18 mouse cellular contexts compared by ENCODE assay signal in the genomic region with DNA sequence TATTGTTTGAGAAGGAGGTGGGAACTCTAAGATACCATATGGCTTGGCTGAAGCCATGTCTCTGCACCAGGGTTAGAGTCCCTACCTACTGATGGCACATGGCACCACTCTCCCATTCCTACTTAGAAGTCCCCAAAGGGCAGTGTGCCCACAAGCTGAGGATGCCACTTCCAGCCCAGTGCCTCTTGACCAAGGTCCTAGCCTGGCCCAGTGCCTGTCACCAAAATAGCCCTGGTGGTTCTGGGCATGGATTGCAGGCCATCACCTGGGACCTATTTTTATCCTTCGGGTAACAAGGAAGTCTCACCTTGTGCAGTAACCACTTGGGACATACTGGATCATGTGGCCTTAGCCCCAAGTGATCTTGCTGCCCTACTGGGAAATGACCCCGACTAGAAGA. TPM values are rescaled to one million over a fixed set of nuclear protein-coding genes. Genes with fewer than 3 reads are reported as not detected.
A peak's percentile ranks its signal among the peaks of the same experiment; 100 is the strongest.
DNase-seq lines count a peak whose midpoint lies in the region; ATAC-seq lines count a peak whose summit lies in the region.
"Had no signal": no experiment of that assay in that cellular context is flagged by ENCODE, and none has a peak within 500 bp of the region (broad histone marks: within the 10 kb centered on the region; RNA-seq: fewer than 3 reads in every experiment).

No protein-coding gene starts in this region.

- H3K9me3 ChIP-seq in heart, embryonic 11.5 days (replicated peaks; ENCODE audit: control insufficient read depth, low read length), result no peaks in the 10 kb centered on the region
- no peaks in the 10 kb centered on the region for H3K9me3 ChIP-seq in kidney, embryonic 15.5 days (replicated peaks)
- H3K9me3 ChIP-seq: hindbrain, embryonic 10.5 days; intestine, embryonic 15.5 days; limb, embryonic 10.5 days; liver, embryonic 13.5 days had no signal

- no peak overlapping the region for H3K4me3 ChIP-seq in heart, embryonic 11.5 days (ENCODE audit: low read depth, low read length)
- no peak overlapping the region for H3K4me3 ChIP-seq in kidney, embryonic 15.5 days (replicated peaks)
- H3K4me3 ChIP-seq: hindbrain, embryonic 10.5 days; intestine, embryonic 15.5 days; limb, embryonic 10.5 days; liver, embryonic 13.5 days had no signal

- no peaks in the 10 kb centered on the region for H3K27me3 ChIP-seq in heart, embryonic 11.5 days (ENCODE audit: control insufficient read depth, insufficient read depth, low read length)
- no peaks in the 10 kb centered on the region for H3K27me3 ChIP-seq in kidney, embryonic 15.5 days
- H3K27me3 ChIP-seq: intestine, embryonic 15.5 days had no signal

- WGBS in heart, embryonic 11.5 days (ENCODE audit: insufficient replicate concordance), result 54% methylated on average over 2 of the region's 2 CpGs
- WGBS in kidney, embryonic 15.5 days, result 76% methylated on average over 2 of the region's 2 CpGs

- H3K4me2 ChIP-seq in heart, embryonic 11.5 days, result peak overlapping the region; percentile 46
- H3K4me2 ChIP-seq in kidney, embryonic 15.5 days, result no peak overlapping the region
- H3K4me2 ChIP-seq: intestine, embryonic 15.5 days; liver, embryonic 13.5 days had no signal

- H3K4me1 ChIP-seq in heart, embryonic 11.5 days (ENCODE audit: control insufficient read depth, insufficient read depth, low read length), result peaks cover 63% of the 10 kb centered on the region
- peaks cover 16% of the 10 kb centered on the region for H3K4me1 ChIP-seq in kidney, embryonic 15.5 days
- H3K4me1 ChIP-seq: liver, embryonic 13.5 days had no signal

- intact Hi-C loops in heart, postnatal 36 days (cut with DNase I), result loop anchor here (10.0 kb wide), 1 partner anchor 177 kb away; no protein-coding TSS in a partner anchor

- DNase-seq in cerebellum, adult 11-12 months, result peak; percentile 52
- DNase-seq in cerebellum, postnatal 4 days (ENCODE audit: low spot score in 2 of 2), result no peak
- DNase-seq in gastrocnemius, postnatal 10 days, result peak; percentile 65
- peak; percentile 64 to 76 for DNase-seq in heart, postnatal 36 days
- DNase-seq in embryo, embryonic 10.5 days (ENCODE audit: low spot score), result no peak
- DNase-seq: kidney, postnatal 14 days; layer of hippocampus, adult 9-11 months; liver, embryonic 13.5 days; lung, postnatal 10 days; right cerebral cortex, postnatal 14 days; thymus, postnatal 4 days had no signal

- peak overlapping the region; percentile 95 for H3K27ac ChIP-seq in heart, embryonic 11.5 days (ENCODE audit: low read depth, low read length)
- no peak overlapping the region for H3K27ac ChIP-seq in kidney, embryonic 15.5 days
- H3K27ac ChIP-seq: hindbrain, embryonic 10.5 days; intestine, embryonic 15.5 days; limb, embryonic 10.5 days; liver, embryonic 13.5 days had no signal

- no peaks in the 10 kb centered on the region for H3K36me3 ChIP-seq in heart, embryonic 11.5 days (ENCODE audit: control insufficient read depth, insufficient read depth, low read length)
- H3K36me3 ChIP-seq in kidney, embryonic 15.5 days, result no peaks in the 10 kb centered on the region
- H3K36me3 ChIP-seq: hindbrain, embryonic 10.5 days; intestine, embryonic 15.5 days; limb, embryonic 10.5 days; liver, embryonic 13.5 days had no signal

- ATAC-seq in heart, embryonic 11.5 days (replicated peaks; ENCODE audit: insufficient number of reproducible peaks, low FRiP score, low TSS enrichment), result no peak
- ATAC-seq in activated CD4-positive, CD25-positive, alpha-beta regulatory T cell, adult 4 months, result no peak
- no peak for ATAC-seq in kidney, embryonic 15.5 days (replicated peaks; ENCODE audit: low FRiP score)
- ATAC-seq: intestine, embryonic 15.5 days had no signal

- H3K9ac ChIP-seq in heart, embryonic 11.5 days (ENCODE audit: low read depth, low read length), result peak overlapping the region; percentile 56; the same call in 1 of the 2 replicates
- no peak overlapping the region for H3K9ac ChIP-seq in kidney, embryonic 15.5 days
- H3K9ac ChIP-seq: intestine, embryonic 15.5 days; liver, embryonic 13.5 days had no signal

RNA-seq across cellular contexts. Expression of gene Cdh16, which starts 16.3 kb away (rescaled TPM):
- under 1 TPM; 0.54 to 0.63 TPM for total RNA-seq in gastrocnemius, postnatal 10 days (2021)
- 14.5 and 16.4 TPM in 2 replicates for polyA plus RNA-seq in heart, embryonic 11.5 days (2014; fragmentation: Nextera tagmentation; extraction: Ambion mirVana)
- 1 to 10 TPM; 3.1 TPM for total RNA-seq in heart, postnatal 36 days (2021)
- not detected for polyA plus RNA-seq in activated CD4-positive, CD25-positive, alpha-beta regulatory T cell, adult 4 months (2017; shearing (Covaris generic))
- polyA plus RNA-seq in kidney, embryonic 15.5 days (2015; fragmentation: Nextera tagmentation; extraction: Ambion mirVana), result 238 and 241 TPM in 2 replicates
- total RNA-seq: megakaryocyte-erythroid progenitor cell, adult 5-6 weeks had no signal
- polyA plus RNA-seq: hindbrain, embryonic 10.5 days; limb, embryonic 10.5 days; liver, embryonic 13.5 days had no signal

RNA-seq across cellular contexts. Expression of gene Pdp2, which starts 16.7 kb away (rescaled TPM):
- total RNA-seq in gastrocnemius, postnatal 10 days (2021), result 1 to 10 TPM; 3.8 to 4.7 TPM
- polyA plus RNA-seq in heart, embryonic 11.5 days (2014; fragmentation: Nextera tagmentation; extraction: Ambion mirVana), result 9.5 and 10.2 TPM in 2 replicates
- total RNA-seq in heart, postnatal 36 days (2021), result 10 to 100 TPM; 28.1 to 29.8 TPM
- polyA plus RNA-seq in activated CD4-positive, CD25-positive, alpha-beta regulatory T cell, adult 4 months (2017; shearing (Covaris generic)), result 10 to 100 TPM; 17.1 to 18.9 TPM
- 17.8 and 18.7 TPM in 2 replicates for polyA plus RNA-seq in kidney, embryonic 15.5 days (2015; fragmentation: Nextera tagmentation; extraction: Ambion mirVana)

RNA-seq across cellular contexts. Expression of gene Rrad, which starts 23.2 kb away (rescaled TPM):
- 10 to 100 TPM; 17.0 to 34.2 TPM for total RNA-seq in gastrocnemius, postnatal 10 days (2021)
- 300 and 328 TPM in 2 replicates for polyA plus RNA-seq in heart, embryonic 11.5 days (2014; fragmentation: Nextera tagmentation; extraction: Ambion mirVana)
- total RNA-seq in heart, postnatal 36 days (2021), result 100 to 1,000 TPM; 355 to 387 TPM
- 10 to 100 TPM; 11.4 to 16.2 TPM for polyA plus RNA-seq in activated CD4-positive, CD25-positive, alpha-beta regulatory T cell, adult 4 months (2017; shearing (Covaris generic))
- polyA plus RNA-seq in kidney, embryonic 15.5 days (2015; fragmentation: Nextera tagmentation; extraction: Ambion mirVana), result 11.8 and 15.7 TPM in 2 replicates

RNA-seq across cellular contexts. Expression of gene Ciao2b, which starts 33.8 kb away (rescaled TPM):
- total RNA-seq in gastrocnemius, postnatal 10 days (2021), result 10 to 100 TPM; 38.3 to 48.5 TPM
- 189 and 199 TPM in 2 replicates for polyA plus RNA-seq in heart, embryonic 11.5 days (2014; fragmentation: Nextera tagmentation; extraction: Ambion mirVana)
- 10 to 100 TPM; 61.2 to 67.6 TPM for total RNA-seq in heart, postnatal 36 days (2021)
- 100 to 1,000 TPM; 102 to 109 TPM for polyA plus RNA-seq in activated CD4-positive, CD25-positive, alpha-beta regulatory T cell, adult 4 months (2017; shearing (Covaris generic))
- 104 and 110 TPM in 2 replicates for polyA plus RNA-seq in kidney, embryonic 15.5 days (2015; fragmentation: Nextera tagmentation; extraction: Ambion mirVana)

Comparison
In these comparisons a context has a peak if more than half of its experiments do, and no peak if none do; other contexts are left out.
1. DNase-seq: peak in cerebellum, adult 11-12 months (single experiment), gastrocnemius, postnatal 10 days (single experiment) and heart, postnatal 36 days (2 of 2); none in cerebellum, postnatal 4 days (0 of 2) and embryo, embryonic 10.5 days (single experiment).
2. RNA of gene Cdh16, which starts 16.3 kb away (polyA plus RNA-seq): 238 to 241 TPM in kidney, embryonic 15.5 days and 14.5 to 16.4 TPM in heart, embryonic 11.5 days; not detected in activated CD4-positive, CD25-positive, alpha-beta regulatory T cell, adult 4 months; every median in the first group is over 10 times any median in the second.
3. RNA of gene Rrad, which starts 23.2 kb away (polyA plus RNA-seq): 300 to 328 TPM in heart, embryonic 11.5 days; 11.4 to 16.2 TPM in activated CD4-positive, CD25-positive, alpha-beta regulatory T cell, adult 4 months and 11.8 to 15.7 TPM in kidney, embryonic 15.5 days; every median in the first group is over 10 times any median in the second.